Mouse (Mus musculus) yolk sac, embryonic 10.5 days (tissue): ENCODE results near the gene Akap12.

ENCODE experiments used
- DNase-seq: peaks from one replicate; pipeline ENCODE4 v3.0.0-alpha.2; 2017; ENCODE audit warnings: low spot score

The Akap12 gene

GRCm38 (mm10) chr10:4357435-4357834 is 91.3 kb downstream of the Akap12 start:
- DNase-seq: no peak

- no peak for DNase-seq
Observed at GRCm38 (mm10) chr10:4364618-4365017, 98.4 kb downstream of the Akap12 start.

- DNase-seq: no peak
Observed at GRCm38 (mm10) chr10:4370105-4370504, 103.9 kb downstream of the Akap12 start.

- no peak for DNase-seq
Observed at GRCm38 (mm10) chr10:4372011-4372410, 105.8 kb downstream of the Akap12 start.

GRCm38 (mm10) chr10:4373558-4373957 is 107.4 kb downstream of the Akap12 start:
- DNase-seq: no peak

GRCm38 (mm10) chr10:4374239-4374638 is 108.1 kb downstream of the Akap12 start:
- DNase-seq: no peak

- no peak for DNase-seq
Observed at GRCm38 (mm10) chr10:4374734-4375133, 108.6 kb downstream of the Akap12 start.

- no peak for DNase-seq
Observed at GRCm38 (mm10) chr10:4375267-4375666, 109.1 kb downstream of the Akap12 start.

- no peak for DNase-seq
Observed at GRCm38 (mm10) chr10:4376461-4376860, 110.3 kb downstream of the Akap12 start.

- DNase-seq: no peak
Observed at GRCm38 (mm10) chr10:4376931-4377330, 110.8 kb downstream of the Akap12 start.

- no peak for DNase-seq
Observed at GRCm38 (mm10) chr10:4380748-4381147, 114.6 kb downstream of the Akap12 start.

- no peak for DNase-seq
Observed at GRCm38 (mm10) chr10:4384244-4384643, 118.1 kb downstream of the Akap12 start.

- DNase-seq: peak; percentile 95
Observed at GRCm38 (mm10) chr10:4386609-4387591, 120.7 kb downstream of the Akap12 start.

- DNase-seq: peak; percentile 80
Observed at GRCm38 (mm10) chr10:4387701-4388383, 121.7 kb downstream of the Akap12 start, which contains the start of gene Zbtb2. Gene Zbtb2 (minus strand): TSS chr10:4388108.

GRCm38 (mm10) chr10:4388384-4388745 is 122.2 kb downstream of the Akap12 start:
- no peak for DNase-seq

- DNase-seq: no peak
Observed at GRCm38 (mm10) chr10:4389036-4389435, 122.9 kb downstream of the Akap12 start.

GRCm38 (mm10) chr10:4389461-4390112 is 123.4 kb downstream of the Akap12 start:
- DNase-seq: no peak

- DNase-seq: no peak
Observed at GRCm38 (mm10) chr10:4390550-4390949, 124.4 kb downstream of the Akap12 start.

GRCm38 (mm10) chr10:4391076-4391475 is 124.9 kb downstream of the Akap12 start:
- DNase-seq: no peak

GRCm38 (mm10) chr10:4391851-4392250 is 125.7 kb downstream of the Akap12 start:
- DNase-seq: no peak

- no peak for DNase-seq
Observed at GRCm38 (mm10) chr10:4395321-4395720, 129.1 kb downstream of the Akap12 start.

- DNase-seq: no peak
Observed at GRCm38 (mm10) chr10:4398058-4398457, 131.9 kb downstream of the Akap12 start.
